Mouse (Mus musculus) small intestine, adult 2 months (tissue): ENCODE results near the gene Ifitm3.

ENCODE experiments used
- CTCF ChIP-seq: fragments of 200-500 bp; IDR thresholded peaks from 2 replicates; pipeline ENCODE4 v1.5.1; 2012; ENCODE audit warnings: low read depth, mild to moderate bottlenecking, control low read depth, inconsistent platforms, low read length, moderate library complexity, mixed read lengths; ENCODE audit not compliant: insufficient replicate concordance, insufficient read length; ENCODE audit errors: extremely low read depth
- POLR2A ChIP-seq: fragments of 200-500 bp; IDR thresholded peaks from 2 replicates; pipeline ENCODE4 v1.6.1; 2012; ENCODE audit warnings: low read depth, mild to moderate bottlenecking, control low read depth, inconsistent platforms, low read length, moderate library complexity

- TF ChIP-seq CTCF = no peak
- TF ChIP-seq POLR2A = no peak
These were observed 38.9 kb downstream of the Ifitm3 start for GRCm38 (mm10) chr7:140971479-140972171.
